ENCODE assay signal across 11 mouse cellular contexts in the genomic region with DNA sequence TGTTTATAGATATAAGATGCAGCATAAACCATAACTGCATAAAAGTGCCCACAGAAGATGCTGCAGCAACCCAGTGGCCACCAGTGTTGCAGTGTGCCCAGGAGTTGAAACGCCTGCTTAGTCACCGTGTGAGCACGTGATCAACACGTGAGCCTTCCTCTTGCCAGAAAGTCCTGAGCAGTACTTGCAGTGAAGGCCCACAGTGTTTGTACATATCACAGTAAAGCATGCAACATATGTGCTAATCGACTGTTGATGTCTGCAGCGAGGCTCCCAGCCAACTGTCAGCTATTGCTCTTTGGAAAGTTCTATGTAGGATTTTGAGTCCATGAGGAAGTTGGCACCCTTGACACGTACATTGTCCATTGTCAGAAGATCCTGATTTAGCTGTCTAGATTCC.
DNase-seq lines count a peak whose midpoint lies in the region; ATAC-seq and TF ChIP-seq lines count a peak whose summit lies in the region.
"Had no signal": no experiment of that assay in that cellular context is flagged by ENCODE, and none has a peak within 500 bp of the region (broad histone marks: within the 10 kb centered on the region; RNA-seq: fewer than 3 reads in every experiment).

No protein-coding gene starts in this region.

- H3K27ac ChIP-seq in heart, embryonic 12.5 days (ENCODE audit: poor library complexity, severe bottlenecking) = no peak overlapping the region
- no peak overlapping the region for H3K27ac ChIP-seq in layer of hippocampus, adult 2 months

- no peak for TF ChIP-seq CTCF in layer of hippocampus, adult 2 months (conservative IDR thresholded peaks at IDR 0.05)

- H3K4me3 ChIP-seq in heart, embryonic 12.5 days = no peak overlapping the region
- no peak overlapping the region for H3K4me3 ChIP-seq in layer of hippocampus, adult 2 months
- H3K4me3 ChIP-seq: erythroblast, embryonic 14.5 days had no signal

- H3K36me3 ChIP-seq in heart, embryonic 12.5 days = no peaks in the 10 kb centered on the region

- H3K27me3 ChIP-seq in heart, embryonic 12.5 days (replicated peaks) = no peaks in the 10 kb centered on the region

- ATAC-seq in heart, embryonic 12.5 days (ENCODE audit: insufficient number of reproducible peaks, low FRiP score) = peak; percentile 76
- no peak for ATAC-seq in inflammation-experienced regulatory T-cells, adult 6 months

- DNase-seq in heart, adult 11 months = no peak
- DNase-seq in kidney, adult 18-20 months = peak; percentile 48
- DNase-seq in lung, adult 18-20 months = peak; percentile 63 to 77
- peak; percentile 23 for DNase-seq in urinary bladder, postnatal 25 days (ENCODE audit: low spot score)
- DNase-seq in layer of hippocampus, adult 2 months (ENCODE audit: low spot score in 2 of 2) = no peak
- no peak for DNase-seq in frontal cortex, adult 2 months (ENCODE audit: extremely low spot score in 1 of 2, low spot score in 1 of 2)
- DNase-seq: layer of hippocampus, adult 9-11 months; right cerebral cortex, postnatal 14 days had no signal

- H3K4me1 ChIP-seq in heart, embryonic 12.5 days (replicated peaks) = peaks cover 26% of the 10 kb centered on the region

- H3K9ac ChIP-seq in heart, embryonic 12.5 days = no peak overlapping the region

- no peaks in the 10 kb centered on the region for H3K9me3 ChIP-seq in heart, embryonic 12.5 days (replicated peaks)

- H3K4me2 ChIP-seq in heart, embryonic 12.5 days = no peak overlapping the region

- WGBS in heart, embryonic 12.5 days = 46% methylated on average over 7 of the region's 7 CpGs

Comparison
In these comparisons a context has a peak if more than half of its experiments do, and no peak if none do; other contexts are left out.
1. DNase-seq: peak in kidney, adult 18-20 months (single experiment), lung, adult 18-20 months (2 of 2) and urinary bladder, postnatal 25 days (single experiment); none in heart, adult 11 months (single experiment), layer of hippocampus, adult 2 months (0 of 2) and frontal cortex, adult 2 months (0 of 2).